Mouse (Mus musculus) splenic B cell, adult 2 months (primary cell): ENCODE results near the gene Zfp266.

ENCODE experiments used
- DNase-seq: peaks from one replicate; pipeline ENCODE4 v3.0.0-alpha.2; 2011; ENCODE audit warnings: low read depth, low spot score
- H3K27me3 ChIP-seq: 2 replicates; pipeline ENCODE4 v1.6.1; 2012; ENCODE audit warnings: mild to moderate bottlenecking, low read length, moderate library complexity, mixed read lengths; ENCODE audit not compliant: control insufficient read depth, poor library complexity, insufficient read depth, severe bottlenecking
- H3K36me3 ChIP-seq: 2 replicates; pipeline ENCODE4 v1.6.1; 2012; ENCODE audit warnings: mild to moderate bottlenecking, low read length, moderate library complexity, mixed read lengths; ENCODE audit not compliant: control insufficient read depth, poor library complexity, insufficient read depth, severe bottlenecking

Zfp266 gene

GRCm38 (mm10) chr9:20514016-20514415, 7.2 kb downstream of the Zfp266 start:
- no peaks in the 10 kb centered on the region for H3K36me3 ChIP-seq
- no peaks in the 10 kb centered on the region for H3K27me3 ChIP-seq
- no peak for DNase-seq

DNA sequence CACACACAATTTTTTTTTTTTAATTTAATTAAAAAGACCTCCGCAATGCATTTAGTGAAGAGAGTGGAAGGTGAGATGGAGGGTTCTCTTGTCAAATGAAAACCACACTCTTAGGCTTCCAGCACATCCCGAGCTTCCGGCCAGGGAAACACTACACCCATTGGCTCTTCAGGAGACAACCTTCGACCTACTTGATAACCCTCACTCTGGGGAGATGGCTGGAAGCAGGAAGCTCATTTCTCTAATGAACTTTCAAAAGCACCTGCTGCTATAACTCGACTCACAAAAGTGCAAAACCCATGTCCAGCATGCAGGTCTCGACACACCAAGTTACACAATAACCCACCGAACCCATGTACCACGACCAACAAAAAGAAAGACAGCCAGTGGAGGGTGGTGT, 8.5 kb downstream of the Zfp266 start:
- DNase-seq, result no peak
- Histone ChIP-seq H3K36me3 (no peaks in the 10 kb centered on the region), H3K27me3 (no peaks in the 10 kb centered on the region)

GRCm38 (mm10) chr9:20511645-20512044, 9.6 kb downstream of the Zfp266 start:
- no peaks in the 10 kb centered on the region for H3K27me3 ChIP-seq
- DNase-seq, result no peak

GRCm38 (mm10) chr9:20510346-20510745, 10.9 kb downstream of the Zfp266 start:
- no peaks in the 10 kb centered on the region for H3K27me3 ChIP-seq
- H3K36me3 ChIP-seq, result no peaks in the 10 kb centered on the region
- no peak for DNase-seq

More at GRCm38 (mm10) chr9:20511645-20512044, 9.6 kb downstream of the Zfp266 start:
- no peaks in the 10 kb centered on the region for H3K36me3 ChIP-seq

DNA sequence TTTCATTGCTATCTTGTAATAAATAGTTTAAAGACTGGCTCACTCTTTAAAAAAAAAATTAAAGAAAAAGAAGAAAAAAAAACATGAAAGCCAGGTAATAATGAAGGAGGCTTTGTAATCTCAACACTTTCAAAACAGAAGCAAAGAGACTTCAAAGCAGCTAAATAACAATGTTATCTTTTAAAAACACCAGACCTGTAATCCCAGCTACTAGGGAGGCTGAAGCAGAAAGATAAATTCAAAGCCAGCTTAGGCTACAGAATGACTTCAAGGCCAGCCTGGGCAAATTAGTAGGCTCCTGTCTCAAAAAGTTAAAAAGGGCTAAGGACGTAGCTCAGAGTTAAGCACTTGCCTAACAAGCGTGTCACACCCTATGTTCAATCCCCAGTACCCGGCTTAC, 11.5 kb downstream of the Zfp266 start:
- H3K27me3 ChIP-seq, result no peaks in the 10 kb centered on the region
- H3K36me3 ChIP-seq, result no peaks in the 10 kb centered on the region
- DNase-seq, result no peak

- peaks cover 4% of the 10 kb centered on the region for H3K36me3 ChIP-seq
- H3K27me3 ChIP-seq, result no peaks in the 10 kb centered on the region
- no peak for DNase-seq
Measured at GRCm38 (mm10) chr9:20504801-20505200, 16.4 kb downstream of the Zfp266 start.

DNA sequence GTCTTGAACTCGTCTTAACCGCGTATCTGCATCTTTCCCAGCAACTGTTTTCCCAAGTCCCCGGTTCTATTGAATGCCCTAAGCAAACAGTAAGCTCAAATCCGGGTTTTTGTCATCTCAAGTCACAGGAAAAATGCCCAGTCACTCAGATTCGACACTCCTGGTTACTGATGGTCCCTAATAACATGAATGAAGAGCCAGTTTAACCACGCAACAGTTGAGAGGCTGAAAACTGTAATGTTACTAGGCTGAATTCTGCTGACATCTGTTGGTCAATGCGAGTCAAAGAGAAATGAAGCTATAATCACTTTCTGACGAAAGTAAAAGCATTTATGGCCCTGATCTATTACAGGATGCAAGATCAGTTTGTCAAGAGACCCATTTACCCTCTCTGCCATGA, 27.9 kb downstream of the Zfp266 start:
- peak; percentile 36 for DNase-seq
- no peaks in the 10 kb centered on the region for H3K27me3 ChIP-seq
- H3K36me3 ChIP-seq, result 0 out of 2 replicates have a peak, but pooled peaks cover 3% of the 10 kb centered on the region

DNA sequence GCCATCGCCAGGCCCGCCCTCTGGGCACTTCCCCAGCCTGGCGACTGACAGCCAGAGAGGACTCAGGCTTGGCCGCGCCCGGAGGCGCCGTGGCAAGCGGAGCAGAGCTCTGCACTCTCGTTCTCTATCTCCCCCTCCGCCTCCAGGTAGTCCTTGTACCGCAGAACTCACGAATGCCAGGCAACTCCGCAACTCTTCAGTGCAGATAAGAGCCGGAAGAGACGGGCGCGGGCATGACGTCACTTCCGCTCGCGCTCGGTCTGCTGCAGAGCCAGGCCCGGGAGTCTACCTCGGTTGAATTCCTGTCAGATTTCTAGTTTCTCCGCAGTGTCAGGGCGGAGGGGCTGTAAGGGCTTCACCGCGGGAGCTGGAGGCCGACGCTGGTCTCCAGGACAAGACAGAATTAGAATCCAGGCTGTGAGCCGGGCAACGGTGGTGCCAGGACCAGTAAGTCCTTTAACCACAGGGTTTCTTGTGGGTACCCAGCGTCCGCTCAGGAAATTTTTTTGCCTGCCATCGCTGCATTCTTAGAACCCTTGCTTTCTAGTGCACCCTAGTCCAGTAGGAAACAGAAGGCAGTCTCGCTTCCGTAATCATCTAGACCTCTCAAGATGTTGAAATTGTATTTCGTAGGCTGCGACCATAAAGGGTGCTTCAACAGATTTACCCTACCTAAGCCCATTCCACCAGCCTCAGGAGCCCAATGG, 28.5 kb downstream of the Zfp266 start, which contains the start of gene Zfp426:
TSS of gene Zfp426 (minus strand) at position 220 of the 707 bp plus-strand sequence.
- Histone ChIP-seq H3K27me3 (no peaks in the 10 kb centered on the region), H3K36me3 (0 out of 2 replicates have a peak, but pooled peaks cover 1% of the 10 kb centered on the region)
- DNase-seq, result peak; percentile 92

DNA sequence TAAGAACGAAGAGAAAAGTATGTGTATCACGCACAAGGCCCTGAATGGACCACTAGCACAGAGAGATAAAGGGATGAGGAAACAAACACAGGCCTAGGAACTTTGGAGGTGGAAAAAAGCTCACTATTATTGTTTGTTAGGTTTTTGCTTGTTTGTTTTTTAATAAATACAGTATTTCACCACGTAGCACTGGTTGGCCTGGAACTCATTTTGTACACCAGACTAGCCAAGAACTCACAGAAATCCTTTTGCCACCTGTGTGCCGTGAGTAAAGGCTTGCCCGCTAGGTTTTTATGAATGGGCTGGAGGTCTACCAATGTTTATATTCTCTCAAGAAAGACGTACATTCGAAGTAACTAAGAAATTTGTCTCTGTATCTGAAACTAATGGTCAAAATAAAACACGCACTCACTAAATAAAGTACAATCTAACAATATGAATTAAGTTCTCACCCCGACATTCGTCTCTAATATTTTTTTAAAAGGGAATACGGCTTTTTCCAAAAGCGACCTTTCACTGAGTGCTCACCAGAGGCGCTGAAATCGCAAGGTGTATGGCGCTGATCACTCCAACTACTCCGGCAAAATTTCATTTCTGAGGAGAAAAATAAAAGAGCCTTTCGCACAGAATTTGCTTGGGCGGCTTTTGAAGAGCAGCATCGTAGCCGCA, 29.2 kb downstream of the Zfp266 start:
- Histone ChIP-seq H3K36me3 (no peaks in the 10 kb centered on the region), H3K27me3 (no peaks in the 10 kb centered on the region)
- peak; percentile 1 for DNase-seq

DNA sequence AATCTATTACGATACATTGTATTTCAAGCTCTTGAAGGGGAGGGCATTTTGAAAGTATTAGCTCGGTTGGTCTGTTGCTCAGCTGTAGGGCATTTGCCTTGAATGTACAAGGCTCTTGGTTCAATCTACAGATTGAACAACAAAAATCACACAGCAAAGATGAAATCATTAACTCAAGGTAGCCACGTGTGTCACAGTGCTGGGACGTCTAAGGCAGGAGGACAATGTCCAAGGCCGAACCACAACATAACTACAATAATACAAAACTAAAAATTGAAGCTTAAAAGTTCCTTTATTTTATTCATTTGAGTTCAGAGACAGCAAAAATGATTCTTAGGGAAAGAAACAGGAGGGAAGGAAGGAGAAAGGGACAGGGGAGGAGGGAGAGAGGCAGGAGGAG, 31.7 kb downstream of the Zfp266 start:
- H3K36me3 ChIP-seq, result peaks cover 2% of the 10 kb centered on the region; the same call in 1 of the 2 replicates
- no peak for DNase-seq
- H3K27me3 ChIP-seq, result no peaks in the 10 kb centered on the region

DNA sequence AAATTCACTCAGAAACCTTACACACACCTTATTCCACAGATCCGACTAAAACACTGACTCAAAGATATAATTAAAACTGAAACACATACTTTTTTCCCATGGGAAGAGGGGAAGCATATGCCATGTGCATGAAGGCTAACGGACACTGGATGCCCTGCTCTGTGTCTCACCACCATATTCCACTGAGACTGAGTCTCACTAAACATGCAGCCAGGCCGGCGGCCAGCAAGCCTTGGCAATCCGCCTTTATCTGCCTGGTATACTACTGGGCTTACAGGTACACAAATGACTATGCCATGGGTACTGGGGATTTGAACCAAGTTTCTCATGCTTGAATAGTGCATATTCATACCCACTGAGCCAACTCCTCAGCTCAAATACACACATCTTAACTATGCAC, 41.8 kb downstream of the Zfp266 start:
- Histone ChIP-seq H3K36me3 (peaks cover 4% of the 10 kb centered on the region; the same call in 1 of the 2 replicates), H3K27me3 (no peaks in the 10 kb centered on the region)
- no peak for DNase-seq

- DNase-seq, result no peak
- peaks cover 14% of the 10 kb centered on the region; the same call in 1 of the 2 replicates for H3K36me3 ChIP-seq
Measured at GRCm38 (mm10) chr9:20476632-20477031, 44.6 kb downstream of the Zfp266 start.

DNA sequence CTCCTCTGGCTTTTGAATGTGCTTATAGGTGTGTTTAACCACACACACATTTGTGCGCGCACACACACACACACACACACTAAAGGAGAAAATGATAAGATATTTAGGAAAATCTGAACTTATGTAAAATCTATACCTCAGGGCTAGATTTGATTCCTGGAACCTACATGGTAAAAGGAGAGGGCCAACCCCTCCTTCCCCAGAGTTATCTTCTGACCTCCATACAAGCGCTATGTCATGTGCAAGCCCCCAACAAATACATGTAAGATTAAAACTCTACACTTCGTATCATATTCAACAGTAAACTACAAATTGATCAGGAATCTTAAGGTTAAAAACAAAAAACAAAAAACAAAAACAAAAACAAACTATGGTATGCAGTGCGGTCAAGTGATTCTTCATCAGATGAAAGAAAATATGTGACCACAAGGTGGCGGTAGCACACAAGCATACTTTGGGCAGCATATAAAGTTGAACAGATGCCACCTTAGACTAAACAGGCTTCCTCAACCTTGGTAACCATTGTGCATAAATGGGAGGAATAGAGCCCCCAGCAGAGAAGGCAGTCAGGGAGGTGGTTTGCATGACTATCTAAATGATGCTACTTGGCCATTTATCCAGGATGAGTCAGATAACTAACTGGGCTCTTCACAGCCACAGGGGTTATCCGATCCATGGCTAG, 54.3 kb downstream of the Zfp266 start:
- H3K27me3 ChIP-seq, result no peaks in the 10 kb centered on the region; the same call in 1 of the 2 replicates
- peak; percentile 85 for DNase-seq

More at GRCm38 (mm10) chr9:20476632-20477031, 44.6 kb downstream of the Zfp266 start:
- H3K27me3 ChIP-seq, result no peaks in the 10 kb centered on the region

GRCm38 (mm10) chr9:20459377-20460317, 61.6 kb downstream of the Zfp266 start, which contains the start of gene Zfp26:
Gene Zfp26, minus strand, starts transcription at chr9:20460162.
- Histone ChIP-seq H3K36me3 (no peaks in the 10 kb centered on the region), H3K27me3 (no peaks in the 10 kb centered on the region)
- DNase-seq, result peak; percentile 80

More for the DNA sequence above, 54.3 kb downstream of the Zfp266 start:
- peaks cover 14% of the 10 kb centered on the region for H3K36me3 ChIP-seq
